Mouse (Mus musculus) bone marrow macrophage, adult 2 months (primary cell): ENCODE results near the gene Dsn1.

Source experiments
- CTCF ChIP-seq: IDR thresholded peaks from 2 replicates; pipeline ENCODE4 v1.5.1; 2012; ENCODE audit warnings: low read depth, mild to moderate bottlenecking, low read length, moderate library complexity
- POLR2A ChIP-seq: IDR thresholded peaks from 2 replicates; pipeline ENCODE4 v1.6.1; 2012; ENCODE audit warnings: mild to moderate bottlenecking, low read depth, low read length, borderline replicate concordance

GRCm38 (mm10) chr2:157037303-157037702 lies 30.3 kb upstream of the Dsn1 start:
- no peak for TF ChIP-seq CTCF
- TF ChIP-seq POLR2A: no peak
